Mouse (Mus musculus) intestine, embryonic 14.5 days (tissue): Measurements from ENCODE around the gene Rps6ka1. TPM values are rescaled to one million over a fixed set of nuclear protein-coding genes. Genes with fewer than 3 reads are reported as not detected.

Experiments used
- ATAC-seq: fragments of 200-750 bp; cut with Nextera tagmentation; replicated peaks from 2 replicates; pipeline ENCODE4 v1.8.0; 2017; ENCODE audit warnings: low read depth, moderate number of reproducible peaks, moderate TSS enrichment, moderate library complexity; ENCODE audit not compliant: low FRiP score, low TSS enrichment
- DNase-seq: peaks from one replicate; pipeline ENCODE4 v3.0.0-alpha.2; 2018; ENCODE audit warnings: low spot score
- H3K27ac ChIP-seq: fragments of 300-500 bp; sonication (generic); 2 replicates; pipeline ENCODE4 v1.5.1; 2014; ENCODE audit warnings: low read depth, mild to moderate bottlenecking, control low read depth
- H3K27me3 ChIP-seq: fragments of 300-500 bp; sonication (generic); replicated peaks from 2 replicates; pipeline ENCODE4 v1.6.1; 2014; ENCODE audit warnings: low read length, control low read depth; ENCODE audit not compliant: control insufficient read depth, insufficient read depth
- H3K36me3 ChIP-seq: fragments of 300-500 bp; sonication (generic); 2 replicates; pipeline ENCODE4 v1.6.1; 2014; ENCODE audit warnings: low read length, control low read depth; ENCODE audit not compliant: control insufficient read depth, insufficient read depth
- H3K4me1 ChIP-seq: fragments of 300-500 bp; sonication (generic); replicated peaks from 2 replicates; pipeline ENCODE4 v1.6.1; 2014; ENCODE audit warnings: low read length, control low read depth, mixed read lengths; ENCODE audit not compliant: control insufficient read depth, insufficient read depth
- H3K4me2 ChIP-seq: fragments of 300-500 bp; sonication (generic); 2 replicates; pipeline ENCODE4 v1.6.1; 2014; ENCODE audit warnings: low read length
- H3K4me3 ChIP-seq: fragments of 300-500 bp; sonication (generic); 2 replicates; pipeline ENCODE4 v1.5.1; 2014; ENCODE audit warnings: low read depth, low read length, control low read depth, mixed read lengths
- H3K9ac ChIP-seq: fragments of 300-500 bp; sonication (generic); 2 replicates; pipeline ENCODE4 v1.6.1; 2014; ENCODE audit warnings: mild to moderate bottlenecking, low read length
- H3K9me3 ChIP-seq: fragments of 300-500 bp; sonication (generic); 2 replicates; pipeline ENCODE4 v1.6.1; 2016; ENCODE audit warnings: low read length, control low read depth; ENCODE audit not compliant: control insufficient read depth
- WGBS: fragments of 180-500 bp; shearing (Covaris S2); extraction: QIAGEN DNeasy Blood & Tissue Kit; methylation state at CpG from one replicate; pipeline ENCODE4 v1.1.7; 2014; 5-methylcytosine and 5-hydroxymethylcytosine counted together
- polyA plus RNA-seq: library from polyadenylated mRNA; unstranded; fragments of >200 nt; fragmentation: Nextera tagmentation; extraction: Ambion mirVana; gene quantifications from 2 replicates; pipeline ENCODE4 v1.2.1, GENCODE M21; 2014

The Rps6ka1 gene
- polyA plus RNA-seq, 1 experiment from 2014 or later, result 116 TPM

DNA sequence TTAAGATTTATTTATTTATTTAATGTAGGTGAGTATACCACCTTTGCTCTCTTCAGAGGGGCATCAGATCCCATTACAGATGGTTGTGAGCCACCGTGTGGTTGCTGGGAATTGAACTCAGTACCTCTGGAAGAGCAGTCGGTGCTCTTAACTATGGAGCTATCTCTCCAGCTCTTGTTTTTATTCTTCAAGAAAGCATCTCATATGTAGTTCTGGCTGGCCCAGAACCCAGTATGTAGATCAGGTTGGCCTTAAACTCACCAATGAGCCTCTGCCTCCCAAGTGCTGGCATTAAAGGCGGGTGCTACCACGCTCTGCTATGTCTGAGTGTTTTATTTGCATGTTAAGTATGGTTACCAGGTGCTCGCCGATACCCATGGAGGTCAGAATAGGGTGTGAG is 60.2 kb downstream of the Rps6ka1 start:
- DNase-seq, result no peak
- Histone ChIP-seq H3K36me3 (no peaks in the 10 kb centered on the region), H3K4me2 (no peak overlapping the region), H3K27me3 (0 out of 2 replicates have a peak, but pooled peaks cover 10% of the 10 kb centered on the region), H3K9me3 (no peaks in the 10 kb centered on the region), H3K4me1 (peaks cover 2% of the 10 kb centered on the region; the same call in 1 of the 2 replicates), H3K4me3 (no peak overlapping the region), H3K9ac (no peak overlapping the region), H3K27ac (no peak overlapping the region)
- no peak for ATAC-seq
- WGBS, result 75% methylated on average over 6 of the region's 6 CpGs

DNA sequence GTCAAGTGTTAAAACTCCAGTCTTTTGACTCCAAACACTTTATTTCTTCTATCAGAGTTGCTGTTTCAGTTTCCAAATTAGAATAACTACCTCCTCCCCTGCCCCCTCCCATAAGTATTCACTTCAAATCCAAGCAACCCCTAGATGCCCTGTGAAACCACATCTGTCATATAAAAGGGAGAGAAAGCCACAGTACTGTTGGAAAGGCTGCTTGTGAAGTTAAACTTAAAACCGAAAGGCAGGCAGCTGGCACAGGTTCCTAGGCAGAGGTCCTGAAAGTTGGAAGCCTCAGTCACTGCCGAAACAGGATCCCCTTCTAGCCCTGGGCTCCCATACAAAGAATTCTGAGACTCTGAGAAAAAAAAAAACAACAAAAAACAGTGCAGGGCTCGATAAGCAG is 61.9 kb downstream of the Rps6ka1 start:
- no peaks in the 10 kb centered on the region for H3K9me3 ChIP-seq
- DNase-seq (no peak), ATAC-seq (no peak)
- H3K4me1 ChIP-seq, result peaks cover 2% of the 10 kb centered on the region; the same call in 1 of the 2 replicates
- 0 out of 2 replicates have a peak, but pooled peaks cover 10% of the 10 kb centered on the region for H3K27me3 ChIP-seq
- no peak overlapping the region for H3K9ac ChIP-seq
- H3K27ac ChIP-seq, result no peak overlapping the region
- no peak overlapping the region for H3K4me3 ChIP-seq
- H3K36me3 ChIP-seq, result no peaks in the 10 kb centered on the region
- 48% methylated on average over 3 of the region's 3 CpGs for WGBS
- no peak overlapping the region for H3K4me2 ChIP-seq

DNA sequence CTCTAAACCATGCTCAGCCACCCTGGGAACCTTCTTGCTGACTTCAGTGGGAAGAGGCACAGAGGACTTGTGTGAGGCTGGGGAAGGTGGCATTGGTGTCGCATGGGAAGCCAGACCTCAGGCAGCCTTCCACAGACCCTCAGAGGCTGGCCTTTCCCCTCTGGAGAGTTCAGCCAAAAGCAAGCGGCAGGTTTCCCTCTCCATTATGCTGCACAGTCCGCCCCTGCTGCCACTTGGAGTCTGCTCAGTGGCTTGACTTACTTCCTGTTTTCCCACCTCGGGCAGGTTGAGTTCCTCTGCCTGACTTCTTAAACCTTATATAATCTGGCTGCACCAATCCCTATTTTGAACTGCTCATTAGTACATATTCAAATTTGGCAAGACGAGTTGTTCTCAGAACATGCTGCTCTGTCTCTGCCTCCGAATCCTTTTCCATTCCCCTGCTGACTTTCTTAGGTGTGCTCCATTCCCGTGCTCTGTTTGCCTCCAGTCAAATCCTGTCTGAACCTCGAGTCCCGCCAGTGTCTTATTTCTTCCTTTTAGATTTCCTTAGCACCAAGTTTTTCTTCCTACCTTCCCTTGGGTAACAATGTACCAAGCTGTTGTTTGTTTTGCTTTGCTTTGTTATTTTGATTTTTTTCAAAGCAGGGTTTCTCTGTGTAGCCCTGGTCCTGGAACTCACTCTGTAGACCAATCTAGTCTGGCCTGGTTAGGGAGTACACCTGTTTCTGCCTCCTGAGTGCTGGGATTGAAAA is 66.6 kb downstream of the Rps6ka1 start:
- Histone ChIP-seq H3K4me1 (peaks cover 9% of the 10 kb centered on the region), H3K27me3 (no peaks in the 10 kb centered on the region), H3K36me3 (no peaks in the 10 kb centered on the region), H3K4me3 (no peak overlapping the region), H3K9ac (no peak overlapping the region), H3K9me3 (no peaks in the 10 kb centered on the region), H3K27ac (no peak overlapping the region), H3K4me2 (no peak overlapping the region)
- WGBS, result 51% methylated on average over 9 of the region's 9 CpGs
- ATAC-seq (no peak), DNase-seq (no peak)

DNA sequence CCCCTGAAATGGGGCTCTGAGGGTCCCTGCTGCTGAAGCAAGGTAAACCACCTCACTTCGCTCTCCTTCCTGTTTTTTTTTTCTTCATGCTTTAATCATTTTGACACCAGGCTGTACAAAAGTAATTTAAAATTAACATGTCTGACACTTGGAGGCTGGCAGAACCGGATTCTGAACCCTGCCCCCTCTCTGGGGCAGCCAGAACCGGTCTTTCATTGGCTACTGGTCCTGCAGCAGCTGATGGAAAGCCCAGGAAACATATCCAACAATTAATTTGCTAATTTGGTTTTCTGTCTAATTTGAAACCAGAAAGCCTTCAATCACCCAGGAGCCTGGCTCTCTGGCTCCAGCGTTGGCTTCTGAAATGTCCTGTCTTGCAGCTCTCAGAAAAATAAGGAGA is 67.4 kb downstream of the Rps6ka1 start:
- DNase-seq (no peak), ATAC-seq (no peak)
- no peak overlapping the region for H3K4me2 ChIP-seq
- H3K9me3 ChIP-seq, result no peaks in the 10 kb centered on the region
- H3K9ac ChIP-seq, result no peak overlapping the region
- 45% methylated on average over 4 of the region's 4 CpGs for WGBS
- peaks cover 17% of the 10 kb centered on the region for H3K4me1 ChIP-seq
- H3K27me3 ChIP-seq, result no peaks in the 10 kb centered on the region
- H3K36me3 ChIP-seq, result no peaks in the 10 kb centered on the region
- no peak overlapping the region for H3K27ac ChIP-seq
- no peak overlapping the region for H3K4me3 ChIP-seq

DNA sequence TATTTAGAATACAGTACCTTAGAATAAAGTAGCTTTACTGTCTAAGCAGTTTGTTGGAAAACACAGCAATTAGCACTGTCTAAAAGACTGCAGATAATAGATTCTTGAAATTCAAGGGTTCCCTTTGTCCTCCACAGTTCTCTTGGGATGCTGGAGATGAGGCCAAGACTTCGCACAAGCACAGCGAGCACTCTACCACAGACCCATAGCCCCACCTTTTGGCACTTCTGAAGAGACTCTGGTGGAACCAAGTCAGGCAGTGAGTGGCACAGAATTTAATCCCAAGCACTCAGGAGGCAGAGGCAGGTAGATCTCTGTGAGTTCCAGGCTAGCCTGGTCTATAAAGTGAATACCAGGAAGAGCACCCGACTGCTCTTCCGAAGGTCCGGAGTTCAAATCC is 70.2 kb downstream of the Rps6ka1 start:
- no peak overlapping the region for H3K9ac ChIP-seq
- no peak overlapping the region for H3K4me2 ChIP-seq
- DNase-seq (no peak), ATAC-seq (no peak)
- H3K4me3 ChIP-seq, result no peak overlapping the region
- peaks cover 22% of the 10 kb centered on the region for H3K4me1 ChIP-seq
- no peak overlapping the region for H3K27ac ChIP-seq
- 92% methylated on average over 5 of the region's 5 CpGs for WGBS
- H3K27me3 ChIP-seq, result no peaks in the 10 kb centered on the region
- H3K9me3 ChIP-seq, result no peaks in the 10 kb centered on the region
- H3K36me3 ChIP-seq, result no peaks in the 10 kb centered on the region

DNA sequence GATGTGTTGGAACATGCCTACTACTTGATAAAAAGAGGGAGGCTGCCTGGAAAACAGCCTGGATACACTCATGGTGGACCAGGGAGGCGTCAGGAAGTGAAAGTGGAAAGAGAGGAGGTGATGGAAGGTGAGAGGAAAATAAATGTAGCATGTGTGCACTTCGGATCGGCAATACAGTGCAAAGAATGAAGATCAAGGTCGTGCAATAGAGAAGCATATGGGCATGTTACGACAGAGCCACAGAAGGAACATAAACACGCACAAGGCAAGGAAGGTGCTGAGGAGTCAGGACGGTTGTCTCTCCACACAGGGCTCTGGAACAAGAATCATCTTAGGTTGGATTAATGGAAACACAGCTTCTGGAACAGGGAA is 71.1 kb downstream of the Rps6ka1 start:
- DNase-seq (no peak), ATAC-seq (no peak)
- H3K27ac ChIP-seq, result peak overlapping the region; percentile 100
- H3K9ac ChIP-seq, result peak overlapping the region; percentile 35
- H3K4me1 ChIP-seq, result peaks cover 22% of the 10 kb centered on the region
- H3K9me3 ChIP-seq, result no peaks in the 10 kb centered on the region
- 14% methylated on average over 7 of the region's 7 CpGs for WGBS
- H3K4me3 ChIP-seq, result peak overlapping the region; percentile 20; the same call in 1 of the 2 replicates
- no peaks in the 10 kb centered on the region for H3K27me3 ChIP-seq
- peak overlapping the region; percentile 59 for H3K4me2 ChIP-seq
- no peaks in the 10 kb centered on the region for H3K36me3 ChIP-seq

DNA sequence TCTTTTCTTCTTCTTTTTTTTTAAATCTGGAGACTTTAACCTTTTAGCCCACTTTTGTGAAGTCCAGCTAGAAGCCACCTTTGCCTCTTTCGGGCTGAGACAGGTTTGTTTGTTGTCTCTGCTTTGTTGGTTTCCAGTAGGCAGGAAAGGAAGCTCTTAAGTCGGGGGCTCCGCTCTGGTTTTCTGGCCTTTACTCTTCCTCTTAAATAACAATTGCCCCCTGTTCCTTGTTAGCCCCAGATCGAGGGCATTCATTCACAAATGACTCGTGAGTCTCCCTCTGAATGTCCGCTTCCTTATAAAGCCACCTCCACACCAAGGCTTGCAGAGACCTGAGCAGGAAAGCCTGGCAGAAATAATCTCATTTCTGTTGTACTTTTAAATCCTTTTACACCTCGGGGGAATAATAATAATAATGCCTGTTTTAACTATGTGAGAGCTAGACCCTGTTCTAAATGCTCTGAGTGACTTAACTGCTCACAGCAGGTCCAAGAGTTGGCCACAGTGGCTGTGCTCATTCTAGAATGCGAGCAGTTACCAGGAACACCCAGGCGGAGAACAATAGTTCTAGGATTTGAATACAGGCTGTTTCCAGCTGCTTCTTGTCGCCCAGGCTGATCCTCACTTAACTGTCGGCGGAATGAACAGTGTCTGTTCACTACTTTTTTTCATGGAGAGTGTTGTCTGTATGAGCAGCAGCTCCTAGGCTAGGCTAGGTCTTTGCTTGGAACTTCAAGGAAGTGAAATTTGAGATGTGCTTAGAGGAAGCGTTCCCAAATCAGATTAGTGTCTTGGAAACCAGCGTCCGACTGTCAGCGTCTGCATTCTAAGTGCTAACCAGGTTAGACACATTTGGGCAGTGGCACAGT is 71.7 kb downstream of the Rps6ka1 start:
- Histone ChIP-seq H3K4me1 (peaks cover 22% of the 10 kb centered on the region), H3K9me3 (no peaks in the 10 kb centered on the region), H3K36me3 (no peaks in the 10 kb centered on the region), H3K4me3 (peak overlapping the region; percentile 20; the same call in 1 of the 2 replicates), H3K9ac (peak overlapping the region; percentile 35), H3K4me2 (peak overlapping the region; percentile 59), H3K27me3 (no peaks in the 10 kb centered on the region), H3K27ac (peak overlapping the region; percentile 100)
- ATAC-seq, result no peak
- 13% methylated on average over 16 of the region's 16 CpGs for WGBS
- DNase-seq, result peak; percentile 70

DNA sequence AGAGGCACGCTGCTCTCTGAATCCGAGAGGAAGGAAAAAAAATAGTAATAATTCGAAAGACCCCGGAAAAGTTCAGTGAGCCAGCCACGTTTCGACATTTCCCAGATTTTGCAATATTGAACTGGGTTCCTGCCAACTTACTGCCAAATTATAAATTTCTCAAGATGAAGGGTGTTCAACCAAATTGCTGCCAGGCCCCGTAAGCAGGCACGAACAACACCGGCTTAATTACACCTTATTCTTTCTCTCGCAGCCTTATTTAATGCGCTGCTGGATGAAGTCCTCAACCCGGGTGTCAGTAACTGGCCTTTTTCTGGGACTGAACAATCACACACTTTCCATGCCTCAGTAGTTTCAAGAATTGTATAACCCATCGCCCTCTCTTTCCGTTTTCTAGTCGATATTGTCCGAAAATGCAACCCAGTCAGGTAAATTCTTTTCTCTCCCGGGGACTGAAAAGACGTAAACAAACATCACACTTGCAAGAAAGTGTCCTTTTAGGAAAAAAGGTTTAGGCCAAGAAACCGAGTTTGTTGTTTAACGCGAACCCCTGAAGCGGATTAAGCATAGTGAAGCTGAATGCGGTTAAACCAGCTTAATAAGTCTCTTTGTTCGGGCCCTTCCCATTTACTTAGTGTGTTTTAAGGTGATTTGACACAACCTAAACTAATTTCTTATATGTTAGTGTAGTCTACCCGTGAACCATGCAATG is 72.6 kb downstream of the Rps6ka1 start:
- H3K27me3 ChIP-seq, result no peaks in the 10 kb centered on the region
- ATAC-seq (no peak), DNase-seq (no peak)
- H3K4me1 ChIP-seq, result peaks cover 22% of the 10 kb centered on the region
- 19% methylated on average over 25 of the region's 25 CpGs for WGBS
- peak overlapping the region; percentile 85 for H3K9ac ChIP-seq
- peak overlapping the region; percentile 100 for H3K27ac ChIP-seq
- no peaks in the 10 kb centered on the region for H3K9me3 ChIP-seq
- peak overlapping the region; percentile 59 for H3K4me2 ChIP-seq
- H3K36me3 ChIP-seq, result no peaks in the 10 kb centered on the region
- H3K4me3 ChIP-seq, result peak overlapping the region; percentile 46
